In the genomic region with DNA sequence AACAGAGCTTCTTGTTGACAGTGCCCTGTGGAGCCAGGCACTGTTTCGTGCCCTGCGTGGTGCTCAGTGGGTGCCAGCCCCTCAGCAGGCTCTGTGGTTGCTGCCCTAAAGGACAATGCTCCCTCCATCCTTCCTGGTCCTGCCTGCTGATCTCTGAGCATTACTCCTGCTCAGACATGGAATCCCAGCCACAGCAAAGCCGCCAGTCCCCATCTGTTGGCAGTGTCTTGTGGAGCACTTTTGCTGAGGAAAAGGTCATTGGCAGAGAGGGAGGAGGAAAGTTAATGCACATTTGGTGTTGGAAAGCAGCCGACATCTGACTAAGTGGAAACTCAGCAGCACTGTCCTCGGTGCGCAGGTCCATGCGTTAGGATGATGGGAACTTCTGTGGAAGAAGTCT, we compare ENCODE assay signal across 14 mouse cellular contexts.
DNase-seq lines count a peak whose midpoint lies in the region; ATAC-seq lines count a peak whose summit lies in the region.
"Had no signal": no experiment of that assay in that cellular context is flagged by ENCODE, and none has a peak within 500 bp of the region (broad histone marks: within the 10 kb centered on the region; RNA-seq: fewer than 3 reads in every experiment).

No protein-coding gene starts in this region.

- H3K27ac ChIP-seq in forebrain, embryonic 14.5 days (ENCODE audit: low read depth, low read length): peak overlapping the region; percentile 27; the same call in 1 of the 2 replicates
- no peak overlapping the region; the same call in 1 of the 2 replicates for H3K27ac ChIP-seq in forebrain, embryonic 12.5 days
- 0 out of 2 replicates have a peak overlapping the region, but pooled peaks have one; percentile 9 for H3K27ac ChIP-seq in kidney, embryonic 15.5 days
- H3K27ac ChIP-seq in hindbrain, embryonic 12.5 days: peak overlapping the region; percentile 40; the same call in 1 of the 2 replicates
- H3K27ac ChIP-seq: embryonic facial prominence, embryonic 13.5 days had no signal

- H3K4me3 ChIP-seq in forebrain, embryonic 14.5 days (ENCODE audit: low read depth, low read length): no peak overlapping the region
- H3K4me3 ChIP-seq in forebrain, embryonic 12.5 days (replicated peaks): no peak overlapping the region
- H3K4me3 ChIP-seq in kidney, embryonic 15.5 days (replicated peaks): no peak overlapping the region
- H3K4me3 ChIP-seq in hindbrain, embryonic 12.5 days: no peak overlapping the region
- H3K4me3 ChIP-seq: embryonic facial prominence, embryonic 13.5 days; limb, embryonic 15.5 days had no signal

- H3K9me3 ChIP-seq in forebrain, embryonic 14.5 days (replicated peaks; ENCODE audit: control insufficient read depth, low read length): no peaks in the 10 kb centered on the region
- no peaks in the 10 kb centered on the region for H3K9me3 ChIP-seq in forebrain, embryonic 12.5 days
- no peaks in the 10 kb centered on the region for H3K9me3 ChIP-seq in kidney, embryonic 15.5 days (replicated peaks)
- no peaks in the 10 kb centered on the region for H3K9me3 ChIP-seq in hindbrain, embryonic 12.5 days (replicated peaks)
- H3K9me3 ChIP-seq: embryonic facial prominence, embryonic 13.5 days; limb, embryonic 15.5 days had no signal

- H3K36me3 ChIP-seq in forebrain, embryonic 14.5 days (ENCODE audit: control insufficient read depth, insufficient read depth, low read length): peaks cover 52% of the 10 kb centered on the region
- H3K36me3 ChIP-seq in forebrain, embryonic 12.5 days (replicated peaks): peaks cover 48% of the 10 kb centered on the region
- H3K36me3 ChIP-seq in kidney, embryonic 15.5 days: peaks cover 47% of the 10 kb centered on the region
- H3K36me3 ChIP-seq in hindbrain, embryonic 12.5 days: peaks cover 28% of the 10 kb centered on the region

- DNase-seq in forebrain, embryonic 14.5 days (ENCODE audit: low spot score): peak; percentile 21
- no peak for DNase-seq in kidney, adult 8-10 months
- DNase-seq in cerebellum, adult 11 months: peak; percentile 36
- no peak for DNase-seq in embryo, embryonic 10.5 days (ENCODE audit: low spot score)
- DNase-seq: lung, embryonic 14.5 days; midbrain, embryonic 14.5 days; right cerebral cortex, postnatal 25 days; thymus, postnatal 4 days had no signal

- H3K4me2 ChIP-seq in forebrain, embryonic 14.5 days (ENCODE audit: low read length): no peak overlapping the region
- no peak overlapping the region for H3K4me2 ChIP-seq in forebrain, embryonic 12.5 days
- H3K4me2 ChIP-seq in kidney, embryonic 15.5 days: no peak overlapping the region
- no peak overlapping the region for H3K4me2 ChIP-seq in hindbrain, embryonic 12.5 days (replicated peaks)
- H3K4me2 ChIP-seq: embryonic facial prominence, embryonic 13.5 days; limb, embryonic 15.5 days; lung, embryonic 14.5 days had no signal

- H3K9ac ChIP-seq in forebrain, embryonic 14.5 days (ENCODE audit: low read length): no peak overlapping the region
- H3K9ac ChIP-seq in forebrain, embryonic 12.5 days: no peak overlapping the region
- H3K9ac ChIP-seq in kidney, embryonic 15.5 days: no peak overlapping the region
- H3K9ac ChIP-seq in hindbrain, embryonic 12.5 days: no peak overlapping the region; the same call in 1 of the 2 replicates
- H3K9ac ChIP-seq: embryonic facial prominence, embryonic 13.5 days; limb, embryonic 15.5 days; lung, embryonic 14.5 days had no signal

- ATAC-seq in forebrain, embryonic 14.5 days: no peak
- ATAC-seq in forebrain, embryonic 12.5 days (ENCODE audit: low FRiP score): no peak
- no peak for ATAC-seq in kidney, embryonic 15.5 days (replicated peaks; ENCODE audit: low FRiP score)
- no peak for ATAC-seq in hindbrain, embryonic 12.5 days (ENCODE audit: low FRiP score)
- ATAC-seq in activated CD4-positive, CD25-positive, alpha-beta regulatory T cell, adult 4 months: no peak

- 43% methylated on average over 7 of the region's 7 CpGs for WGBS in forebrain, embryonic 14.5 days
- 47% methylated on average over 7 of the region's 7 CpGs for WGBS in forebrain, embryonic 12.5 days
- 65% methylated on average over 7 of the region's 7 CpGs for WGBS in kidney, embryonic 15.5 days
- 32% methylated on average over 7 of the region's 7 CpGs for WGBS in hindbrain, embryonic 12.5 days

- H3K27me3 ChIP-seq in forebrain, embryonic 14.5 days (replicated peaks; ENCODE audit: control insufficient read depth, insufficient read depth, low read length): no peaks in the 10 kb centered on the region
- no peaks in the 10 kb centered on the region for H3K27me3 ChIP-seq in forebrain, embryonic 12.5 days
- no peaks in the 10 kb centered on the region for H3K27me3 ChIP-seq in kidney, embryonic 15.5 days
- no peaks in the 10 kb centered on the region for H3K27me3 ChIP-seq in hindbrain, embryonic 12.5 days
- H3K27me3 ChIP-seq: embryonic facial prominence, embryonic 13.5 days; limb, embryonic 15.5 days had no signal

- peaks cover 5% of the 10 kb centered on the region; the same call in 1 of the 2 replicates for H3K4me1 ChIP-seq in forebrain, embryonic 14.5 days (ENCODE audit: control insufficient read depth, insufficient read depth, low read length)
- H3K4me1 ChIP-seq in forebrain, embryonic 12.5 days: peaks cover 9% of the 10 kb centered on the region
- peaks cover 43% of the 10 kb centered on the region for H3K4me1 ChIP-seq in kidney, embryonic 15.5 days
- peaks cover 13% of the 10 kb centered on the region for H3K4me1 ChIP-seq in hindbrain, embryonic 12.5 days

Comparison
In these comparisons a context has a peak if more than half of its experiments do, and no peak if none do; other contexts are left out.
1. DNase-seq: peak in forebrain, embryonic 14.5 days (single experiment) and cerebellum, adult 11 months (single experiment); none in kidney, adult 8-10 months (0 of 2) and embryo, embryonic 10.5 days (single experiment).